Mouse (Mus musculus): ENCODE measurements around the gene Slc5a9. TPM values are rescaled to one million over a fixed set of nuclear protein-coding genes. Genes with fewer than 3 reads are reported as not detected.
"Not testable (repeated sequence)": the region's sequence is repeated elsewhere in the genome, so short reads cannot be mapped to it uniquely, and the experiment has no call there.

Gene Slc5a9
- not detected in 2 replicates for polyA plus RNA-seq (2011; ENCODE audit: insufficient read length, low read depth, missing spikeins)

GRCm38 (mm10) chr4:111902775-111903174 lies at the start of gene Slc5a9:
Gene Slc5a9, minus strand, starts transcription at chr4:111902918.
- Histone ChIP-seq H3K4me3 (ENCODE audit: insufficient read depth, low read length) (no peak within 1 kb of the TSS), H3K4me1 (ENCODE audit: control insufficient read depth, insufficient read depth, low read length) (no peaks in the 10 kb centered on the region), H3K27ac (ENCODE audit: insufficient read depth, low read length) (no peak within 1 kb of the TSS)
- TF ChIP-seq POLR2A (IDR thresholded peaks at IDR 0.05; ENCODE audit: low read depth, low read length): no peak
- TF ChIP-seq CTCF (IDR thresholded peaks at IDR 0.05; ENCODE audit: borderline replicate concordance, insufficient read depth, low read length): no peak

GRCm38 (mm10) chr4:111919092-111919491 lies 16.4 kb upstream of the Slc5a9 start, which contains the start of gene Skint8:
Gene Skint8, plus strand, starts transcription at chr4:111919392.
- Histone ChIP-seq H3K4me3 (ENCODE audit: insufficient read depth, low read length) (no peak within 1 kb of the TSS), H3K4me1 (ENCODE audit: control insufficient read depth, insufficient read depth, low read length) (no peaks in the 10 kb centered on the region), H3K27ac (ENCODE audit: insufficient read depth, low read length) (no peak within 1 kb of the TSS)
- no peak for TF ChIP-seq POLR2A (IDR thresholded peaks at IDR 0.05; ENCODE audit: low read depth, low read length)
- no peak for TF ChIP-seq CTCF (IDR thresholded peaks at IDR 0.05; ENCODE audit: borderline replicate concordance, insufficient read depth, low read length)

- H3K4me1 ChIP-seq (ENCODE audit: control insufficient read depth, insufficient read depth, low read length): no peaks in the 10 kb centered on the region
- TF ChIP-seq POLR2A (IDR thresholded peaks at IDR 0.05; ENCODE audit: low read depth, low read length): no peak
- no peak for TF ChIP-seq CTCF (IDR thresholded peaks at IDR 0.05; ENCODE audit: borderline replicate concordance, insufficient read depth, low read length)
- no peak overlapping the region for H3K27ac ChIP-seq (ENCODE audit: insufficient read depth, low read length)
- H3K4me3 ChIP-seq (ENCODE audit: insufficient read depth, low read length): no peak overlapping the region
Measured at GRCm38 (mm10) chr4:111907926-111908325, 5.2 kb upstream of the Slc5a9 start.

- TF ChIP-seq POLR2A (IDR thresholded peaks at IDR 0.05; ENCODE audit: low read depth, low read length) (no peak), CTCF (IDR thresholded peaks at IDR 0.05; ENCODE audit: borderline replicate concordance, insufficient read depth, low read length) (no peak)
- Histone ChIP-seq H3K4me3 (ENCODE audit: insufficient read depth, low read length) (no peak overlapping the region), H3K4me1 (ENCODE audit: control insufficient read depth, insufficient read depth, low read length) (no peaks in the 10 kb centered on the region), H3K27ac (ENCODE audit: insufficient read depth, low read length) (no peak overlapping the region)
Measured at GRCm38 (mm10) chr4:111901473-111901872, 1.2 kb downstream of the Slc5a9 start.

GRCm38 (mm10) chr4:111900491-111900890 lies 2.2 kb downstream of the Slc5a9 start:
- H3K4me3 ChIP-seq (ENCODE audit: insufficient read depth, low read length); H3K4me1 ChIP-seq (ENCODE audit: control insufficient read depth, insufficient read depth, low read length); H3K27ac ChIP-seq (ENCODE audit: insufficient read depth, low read length): not testable (repeated sequence)

GRCm38 (mm10) chr4:111898566-111898965 lies 4.2 kb downstream of the Slc5a9 start:
- TF ChIP-seq POLR2A (IDR thresholded peaks at IDR 0.05; ENCODE audit: low read depth, low read length) (no peak), CTCF (IDR thresholded peaks at IDR 0.05; ENCODE audit: borderline replicate concordance, insufficient read depth, low read length) (no peak)

GRCm38 (mm10) chr4:111897755-111898154 lies 5.0 kb downstream of the Slc5a9 start:
- no peak overlapping the region for H3K4me3 ChIP-seq (ENCODE audit: insufficient read depth, low read length)
- H3K4me1 ChIP-seq (ENCODE audit: control insufficient read depth, insufficient read depth, low read length): no peaks in the 10 kb centered on the region
- TF ChIP-seq POLR2A (IDR thresholded peaks at IDR 0.05; ENCODE audit: low read depth, low read length): no peak
- TF ChIP-seq CTCF (IDR thresholded peaks at IDR 0.05; ENCODE audit: borderline replicate concordance, insufficient read depth, low read length): no peak
- H3K27ac ChIP-seq (ENCODE audit: insufficient read depth, low read length): no peak overlapping the region

More at GRCm38 (mm10) chr4:111898566-111898965, 4.2 kb downstream of the Slc5a9 start:
- Histone ChIP-seq H3K4me3 (ENCODE audit: insufficient read depth, low read length) (no peak overlapping the region), H3K27ac (ENCODE audit: insufficient read depth, low read length) (no peak overlapping the region), H3K4me1 (ENCODE audit: control insufficient read depth, insufficient read depth, low read length) (no peaks in the 10 kb centered on the region)

- H3K4me1 ChIP-seq (ENCODE audit: control insufficient read depth, insufficient read depth, low read length): no peaks in the 10 kb centered on the region
- TF ChIP-seq CTCF (IDR thresholded peaks at IDR 0.05; ENCODE audit: borderline replicate concordance, insufficient read depth, low read length): no peak
- no peak for TF ChIP-seq POLR2A (IDR thresholded peaks at IDR 0.05; ENCODE audit: low read depth, low read length)
- H3K27ac ChIP-seq (ENCODE audit: insufficient read depth, low read length): no peak overlapping the region
- no peak overlapping the region for H3K4me3 ChIP-seq (ENCODE audit: insufficient read depth, low read length)
Measured at GRCm38 (mm10) chr4:111892138-111892537, 10.6 kb downstream of the Slc5a9 start.

GRCm38 (mm10) chr4:111886607-111887006 lies 16.1 kb downstream of the Slc5a9 start:
- TF ChIP-seq CTCF (IDR thresholded peaks at IDR 0.05; ENCODE audit: borderline replicate concordance, insufficient read depth, low read length) (no peak), POLR2A (IDR thresholded peaks at IDR 0.05; ENCODE audit: low read depth, low read length) (no peak)
- Histone ChIP-seq H3K27ac (ENCODE audit: insufficient read depth, low read length) (no peak overlapping the region), H3K4me3 (ENCODE audit: insufficient read depth, low read length) (no peak overlapping the region), H3K4me1 (ENCODE audit: control insufficient read depth, insufficient read depth, low read length) (no peaks in the 10 kb centered on the region)

GRCm38 (mm10) chr4:111886018-111886417 lies 16.7 kb downstream of the Slc5a9 start:
- Histone ChIP-seq H3K27ac (ENCODE audit: insufficient read depth, low read length) (no peak overlapping the region), H3K4me1 (ENCODE audit: control insufficient read depth, insufficient read depth, low read length) (no peaks in the 10 kb centered on the region), H3K4me3 (ENCODE audit: insufficient read depth, low read length) (no peak overlapping the region)
- no peak for TF ChIP-seq POLR2A (IDR thresholded peaks at IDR 0.05; ENCODE audit: low read depth, low read length)
- TF ChIP-seq CTCF (IDR thresholded peaks at IDR 0.05; ENCODE audit: borderline replicate concordance, insufficient read depth, low read length): no peak

GRCm38 (mm10) chr4:111883543-111883942 lies 19.2 kb downstream of the Slc5a9 start:
- Histone ChIP-seq H3K27ac (ENCODE audit: insufficient read depth, low read length) (no peak overlapping the region), H3K4me3 (ENCODE audit: insufficient read depth, low read length) (no peak overlapping the region), H3K4me1 (ENCODE audit: control insufficient read depth, insufficient read depth, low read length) (no peaks in the 10 kb centered on the region)
- TF ChIP-seq CTCF (IDR thresholded peaks at IDR 0.05; ENCODE audit: borderline replicate concordance, insufficient read depth, low read length) (no peak), POLR2A (IDR thresholded peaks at IDR 0.05; ENCODE audit: low read depth, low read length) (no peak)

Measured in embryonic fibroblast, embryonic 13.5 days (primary cell).